Mouse (Mus musculus) granulocyte monocyte progenitor cell, adult 5-6 weeks (primary cell): ENCODE results near the gene Serpina9. TPM values are rescaled to one million over a fixed set of nuclear protein-coding genes. Genes with fewer than 3 reads are reported as not detected.
A peak's percentile ranks its signal among the peaks of the same experiment; 100 is the strongest.

ENCODE experiments used
- ATAC-seq: replicated peaks from 2 replicates; pipeline ENCODE4 v1.8.0; 2016; ENCODE audit warnings: mild to moderate bottlenecking, moderate TSS enrichment, inconsistent platforms; ENCODE audit not compliant: poor library complexity, severe bottlenecking
- total RNA-seq, 2 experiments: library from RNA; stranded (forward) in 1 of 2; stranded (reverse) in 1 of 2; fragments of 200-712, 200-1000 nt in 1 of 2; fragments of >200 nt in 1 of 2; fragmentation: Nextera tagmentation in 1 of 2; gene quantifications; 2 replicates each; pipeline ENCODE4 v1.2.3; 2014 to 2017

Gene Serpina9
- total RNA-seq (2014; fragmentation: Nextera tagmentation) (not detected in 2 replicates), total RNA-seq (2017) (not detected in 2 replicates)

DNA sequence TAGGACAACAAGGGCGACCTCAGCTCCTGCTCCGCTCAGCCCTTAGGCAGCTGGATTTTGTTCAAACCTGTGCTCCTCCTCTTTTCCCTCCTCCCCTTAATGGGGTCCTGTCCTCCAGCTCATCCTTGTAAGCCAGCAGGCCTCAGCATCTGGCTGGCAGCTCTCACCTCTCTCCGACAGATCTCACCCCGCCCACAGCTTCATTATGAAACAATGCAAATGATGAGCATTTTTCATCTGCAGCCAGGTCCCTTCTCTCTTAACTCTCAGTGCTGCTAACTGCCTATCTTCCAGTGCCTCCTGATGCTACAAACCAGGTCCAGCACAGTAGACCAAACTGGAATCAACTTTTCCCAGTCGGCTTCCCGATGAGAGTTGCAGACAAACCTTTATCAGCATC, at the start of gene Serpina9:
Gene Serpina9, minus strand, starts transcription at position 136 of the 400 bp plus-strand sequence.
- no peak for ATAC-seq

- peak; percentile 75 for ATAC-seq
Observed at GRCm38 (mm10) chr12:104061862-104062261, 48.3 kb upstream of the Serpina9 start.

DNA sequence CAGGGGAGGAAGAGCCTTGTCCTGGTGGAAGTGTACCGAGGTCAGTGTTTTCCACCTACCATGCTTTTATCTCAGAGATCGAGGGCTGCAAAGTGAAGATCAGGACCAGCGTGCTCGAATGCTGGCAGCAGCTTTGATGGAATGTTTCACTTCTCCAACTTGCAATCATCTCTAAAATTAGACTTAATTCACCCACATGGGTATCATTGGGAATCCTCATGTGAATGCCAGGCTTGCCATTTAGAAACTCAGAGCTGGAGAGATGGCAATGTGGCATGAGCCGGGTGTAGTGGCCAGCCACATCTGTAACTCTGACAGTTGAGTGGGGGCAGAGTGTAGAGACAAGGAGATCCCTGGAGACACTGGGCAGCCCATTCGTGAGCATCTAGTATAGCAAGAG, 46.6 kb upstream of the Serpina9 start:
- ATAC-seq = no peak

DNA sequence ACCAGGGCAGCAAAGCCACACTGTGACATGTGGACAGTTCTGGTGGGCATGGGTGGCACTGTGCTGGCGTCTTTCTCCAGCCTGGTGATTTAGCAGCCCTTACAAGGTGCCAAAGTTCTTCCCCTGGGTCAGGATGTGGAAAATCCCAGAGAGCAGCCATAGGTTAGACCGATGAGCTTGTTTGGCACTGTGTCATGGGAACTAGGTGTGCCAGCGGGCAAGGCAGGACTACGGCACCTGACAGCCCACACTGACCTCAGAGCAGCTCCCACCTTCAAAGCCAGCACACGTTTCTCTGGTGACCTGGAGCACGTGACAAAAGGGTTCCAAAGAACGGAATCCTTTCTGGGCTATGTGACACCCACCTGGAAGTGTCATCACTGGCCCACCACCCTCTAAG, 44.0 kb upstream of the Serpina9 start:
- ATAC-seq = no peak

GRCm38 (mm10) chr12:104057050-104057449, 43.5 kb upstream of the Serpina9 start:
- ATAC-seq = peak; percentile 57

DNA sequence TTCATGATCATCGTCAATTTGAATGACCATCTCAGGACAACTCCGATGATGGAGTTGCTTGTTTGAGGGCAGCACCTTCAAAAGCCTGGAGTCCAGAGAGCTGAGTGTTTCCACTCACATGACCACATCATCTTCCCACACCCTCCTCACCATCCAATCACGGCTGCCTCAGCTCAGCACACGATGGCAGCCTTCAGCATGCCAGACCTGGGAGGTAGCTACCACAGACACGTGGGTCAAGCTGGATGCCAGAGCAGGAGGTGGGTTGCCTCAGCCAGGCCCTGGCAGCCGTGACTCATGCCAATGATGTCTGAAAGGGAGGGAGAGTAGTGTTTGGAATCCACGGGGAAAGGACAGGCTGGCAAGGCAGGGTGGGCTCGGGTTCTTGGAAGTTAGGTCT, 42.2 kb upstream of the Serpina9 start:
- no peak for ATAC-seq

- no peak for ATAC-seq
Observed at GRCm38 (mm10) chr12:104053995-104054394, 40.4 kb upstream of the Serpina9 start.

- ATAC-seq = no peak
Observed at GRCm38 (mm10) chr12:104045713-104046112, 32.2 kb upstream of the Serpina9 start.

- ATAC-seq = peak; percentile 38
Observed at GRCm38 (mm10) chr12:104044343-104044742, 30.8 kb upstream of the Serpina9 start, which contains the start of gene Serpina12. Gene Serpina12 (minus strand): TSS chr12:104044443.

DNA sequence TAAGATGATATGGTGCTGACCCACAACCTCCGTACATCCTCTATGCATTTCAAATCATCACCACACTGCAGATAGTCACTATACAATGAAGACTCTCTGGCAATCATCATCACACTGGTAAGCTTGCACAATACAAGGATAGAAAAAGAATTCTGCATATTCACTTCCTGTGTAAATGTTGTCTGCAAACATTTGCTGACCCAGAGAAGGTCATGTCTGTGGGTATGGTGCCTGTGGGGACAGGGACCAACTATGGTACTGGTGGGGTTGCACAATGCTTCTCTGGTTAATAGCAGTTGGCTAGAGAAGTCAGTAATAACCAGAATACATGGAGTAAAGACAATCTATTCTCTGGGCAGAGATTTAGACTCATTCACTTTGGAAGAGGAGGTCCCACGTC, 29.2 kb upstream of the Serpina9 start:
- ATAC-seq = peak; percentile 83

- peak; percentile 56 for ATAC-seq
Observed at GRCm38 (mm10) chr12:104041401-104041800, 27.8 kb upstream of the Serpina9 start.

GRCm38 (mm10) chr12:104038181-104038580, 24.6 kb upstream of the Serpina9 start:
- ATAC-seq = no peak

- ATAC-seq = no peak
Observed at GRCm38 (mm10) chr12:104033752-104034151, 20.2 kb upstream of the Serpina9 start.

DNA sequence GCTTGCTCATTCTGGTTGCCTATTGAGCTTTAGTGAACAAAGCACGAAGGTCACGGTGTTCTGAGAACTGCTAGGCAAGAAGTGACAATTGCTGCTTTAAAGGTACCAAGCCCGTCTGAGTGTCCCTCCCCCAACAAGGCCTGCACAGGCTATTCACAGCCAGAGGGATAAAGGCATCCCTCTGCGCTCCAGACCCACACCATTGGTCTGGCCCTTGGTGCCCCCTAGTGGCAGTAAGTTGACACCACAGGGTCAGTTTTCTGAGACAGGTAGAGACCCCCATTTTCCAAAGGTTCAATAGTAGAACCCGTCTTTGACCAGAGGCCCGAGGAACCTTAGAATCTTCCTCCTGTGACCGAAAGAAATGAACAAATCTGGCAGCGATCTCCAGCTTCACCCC, 16.4 kb upstream of the Serpina9 start:
- peak; percentile 78 for ATAC-seq

GRCm38 (mm10) chr12:104015280-104015679, 1.7 kb upstream of the Serpina9 start:
- ATAC-seq = no peak

- no peak for ATAC-seq
Observed at GRCm38 (mm10) chr12:104004689-104005088, 8.9 kb downstream of the Serpina9 start.

GRCm38 (mm10) chr12:104003238-104003612, 10.3 kb downstream of the Serpina9 start:
- peak; percentile 81 for ATAC-seq

DNA sequence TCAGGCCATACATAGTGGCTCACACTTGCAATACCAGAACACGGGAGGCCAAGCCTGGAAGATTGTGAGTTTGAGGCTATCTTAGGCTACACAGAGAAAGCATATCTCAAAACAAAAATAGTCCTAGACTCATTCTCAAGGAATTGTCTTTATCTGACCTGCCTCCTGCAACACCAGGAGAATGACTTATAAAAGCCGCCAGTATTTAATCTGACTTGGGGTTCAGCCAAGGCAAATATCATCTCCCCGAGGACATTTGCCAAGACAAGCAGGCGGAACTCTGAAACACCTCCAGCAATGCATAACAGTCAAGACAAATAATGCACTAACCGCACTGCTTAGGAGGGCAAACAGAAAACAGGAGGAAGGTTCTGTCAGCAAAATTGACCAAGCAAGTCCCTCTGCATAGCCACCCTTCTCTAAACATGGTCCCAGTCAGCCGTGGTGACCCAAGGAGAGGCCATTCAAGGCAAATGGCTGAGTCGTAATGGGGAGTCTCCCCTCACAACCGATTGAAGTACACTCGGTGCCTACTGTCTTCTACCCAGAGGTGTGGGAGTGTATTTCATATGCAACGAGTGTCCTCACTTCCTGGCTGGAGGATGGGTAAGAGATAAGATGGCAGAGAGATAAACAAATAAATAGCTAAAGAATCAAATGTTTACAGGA, 10.9 kb downstream of the Serpina9 start:
- no peak for ATAC-seq

DNA sequence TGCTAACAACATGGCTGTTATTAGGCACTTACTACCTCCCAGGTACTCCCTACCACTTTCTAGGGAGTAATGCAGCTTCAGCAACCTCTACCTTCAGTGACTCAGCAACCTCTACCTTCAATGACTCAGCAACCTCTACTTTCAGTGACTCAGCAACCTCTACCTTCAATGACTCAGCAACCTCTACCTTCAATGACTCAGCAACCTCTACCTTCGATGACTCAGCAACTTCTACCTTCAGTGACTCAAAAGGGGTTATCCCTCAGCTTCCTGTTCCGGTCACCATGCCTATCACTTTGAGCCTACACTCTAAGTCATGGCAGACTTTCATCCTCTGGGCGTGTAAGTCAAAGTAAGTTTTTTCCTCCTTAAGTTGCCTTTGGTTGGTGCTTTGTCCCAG, 13.0 kb downstream of the Serpina9 start:
- peak; percentile 47; the same call in 1 of the 2 replicates for ATAC-seq

GRCm38 (mm10) chr12:103999611-104000010, 13.9 kb downstream of the Serpina9 start:
- ATAC-seq = no peak

DNA sequence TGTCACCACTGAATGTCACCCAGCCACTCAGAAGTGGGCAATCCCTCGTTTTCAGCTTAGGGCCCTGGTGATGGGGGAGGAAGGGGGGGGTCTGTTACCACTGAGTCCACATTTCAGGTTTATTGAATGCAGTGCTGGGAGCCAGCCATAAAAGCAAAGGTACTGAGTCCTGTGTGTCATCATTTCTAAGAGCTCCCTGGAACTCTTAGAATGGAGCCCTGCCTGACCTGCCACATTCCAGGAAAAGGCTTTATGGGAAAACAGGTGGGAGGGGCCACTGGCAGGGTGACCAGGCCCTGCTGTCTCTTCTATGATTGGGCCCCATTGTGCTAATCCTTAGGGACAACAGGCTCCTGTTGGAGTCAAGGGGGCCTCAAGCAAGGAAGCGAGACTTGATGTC, 17.0 kb downstream of the Serpina9 start:
- ATAC-seq = no peak

GRCm38 (mm10) chr12:103995292-103996072, 18.1 kb downstream of the Serpina9 start:
- ATAC-seq = peak; percentile 38
